Mouse (Mus musculus): Measurements from ENCODE around the gene Dnajc8. TPM values are rescaled to one million over a fixed set of nuclear protein-coding genes. Genes with fewer than 3 reads are reported as not detected.
"Not testable (repeated sequence)": the region's sequence is repeated elsewhere in the genome, so short reads cannot be mapped to it uniquely, and the experiment has no call there.

The Dnajc8 gene
- polyA plus RNA-seq, 2 experiments from 2014 or later, result 293 to 317 TPM

DNA sequence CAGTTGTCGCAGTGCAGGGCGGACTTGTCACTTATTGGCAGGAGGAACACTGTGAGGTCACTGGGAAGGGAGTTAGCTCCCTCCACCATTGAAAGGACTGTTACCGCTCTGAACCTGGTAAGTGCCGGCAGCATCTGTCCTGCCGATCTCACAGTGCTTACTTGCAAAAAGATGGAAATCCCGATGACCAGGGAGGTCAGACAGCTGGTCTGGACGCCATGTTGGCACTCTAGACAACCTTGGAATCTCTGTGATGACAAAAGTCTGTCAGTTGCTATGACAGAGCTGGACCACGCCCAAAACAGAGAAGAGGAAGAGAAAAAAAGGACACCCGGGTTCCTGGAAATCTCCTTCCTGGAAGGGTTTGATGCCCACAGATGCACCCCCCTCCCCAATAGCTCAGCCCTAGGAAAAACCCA, 32.0 kb downstream of the Dnajc8 start:
- no peak for ATAC-seq

DNA sequence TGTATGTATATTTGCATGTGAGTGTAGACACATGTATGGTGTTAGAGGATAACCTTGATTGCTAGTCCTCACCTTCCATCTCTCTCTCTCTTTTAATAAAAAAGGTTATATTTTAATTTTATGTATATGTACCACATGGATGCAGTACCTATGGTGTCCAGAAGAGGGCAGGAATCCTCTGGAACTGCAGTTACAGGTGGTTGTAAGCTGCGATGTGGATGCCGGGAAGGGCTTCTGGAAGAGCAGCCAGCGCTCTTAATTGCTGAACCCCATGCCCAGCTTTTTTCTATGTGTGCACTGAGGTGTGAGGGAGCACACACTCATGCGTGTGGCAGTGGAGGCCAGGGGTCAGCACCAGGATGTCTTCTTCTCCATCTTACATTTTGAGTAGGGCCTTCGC, 33.8 kb downstream of the Dnajc8 start:
- ATAC-seq, result no peak

DNA sequence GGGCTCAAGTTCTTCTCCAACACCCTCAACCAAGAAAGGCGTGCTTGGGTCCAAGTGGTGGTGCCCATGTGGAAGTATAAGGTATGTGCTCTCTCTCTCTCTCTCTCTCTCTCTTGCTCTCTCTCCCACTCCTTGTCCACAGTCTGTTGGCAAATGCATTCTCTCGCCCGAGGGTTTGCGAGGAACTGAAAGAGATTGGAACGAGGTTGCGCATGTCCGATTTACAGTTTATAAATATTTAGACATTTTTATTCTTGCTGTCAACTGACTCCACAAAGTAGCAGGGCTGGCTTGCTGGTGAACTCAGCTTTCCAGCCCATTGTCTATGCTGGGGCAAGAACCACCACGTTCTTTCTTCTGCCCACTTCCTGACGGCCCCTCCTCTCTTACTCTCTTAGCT, 35.8 kb downstream of the Dnajc8 start:
- ATAC-seq, result no peak

DNA sequence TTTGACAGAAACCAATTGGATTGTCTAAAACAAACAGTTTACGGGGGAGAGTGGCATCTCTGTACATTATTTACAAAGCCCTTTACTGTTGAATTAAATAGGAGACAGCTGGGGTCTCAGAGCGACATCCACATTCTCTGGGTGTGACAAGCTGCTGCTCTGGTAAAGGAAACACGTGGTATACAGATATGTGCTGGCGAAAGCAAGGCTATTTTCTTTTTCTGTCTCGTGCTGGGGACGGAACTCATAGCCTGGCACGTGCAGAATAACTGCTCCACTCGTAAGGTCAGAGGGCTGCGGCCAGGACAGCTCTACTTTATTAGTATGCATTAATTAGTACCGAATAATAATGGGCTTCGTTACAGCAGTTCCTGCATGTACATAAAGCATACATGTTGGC, 38.0 kb downstream of the Dnajc8 start:
- ATAC-seq, result no peak

DNA sequence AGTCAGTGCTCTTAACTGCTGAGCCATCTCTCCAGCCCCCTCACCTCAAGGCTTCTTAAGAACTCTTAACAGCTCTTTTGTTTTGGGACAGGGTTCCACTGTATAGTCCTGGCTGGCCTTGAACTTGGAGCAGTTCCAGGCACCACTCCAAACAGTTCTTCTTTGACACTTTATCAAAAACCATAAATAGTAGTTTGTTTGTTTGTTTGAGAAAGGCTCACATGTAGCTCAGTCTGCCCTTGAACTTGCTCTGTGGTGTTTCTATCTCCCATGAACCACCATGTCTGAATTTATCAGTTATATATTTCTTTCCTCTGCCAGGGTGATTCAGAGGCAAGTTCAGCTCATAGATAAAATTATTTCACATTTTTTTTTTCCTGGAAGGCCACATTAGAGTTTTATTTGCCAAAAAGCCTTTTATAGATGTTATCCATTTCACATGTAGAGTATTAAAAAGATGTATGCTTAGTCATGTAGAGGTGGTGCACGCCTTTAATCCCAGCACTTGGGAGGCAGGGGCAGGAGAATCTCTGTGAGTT, 39.5 kb downstream of the Dnajc8 start:
- ATAC-seq, result no peak

DNA sequence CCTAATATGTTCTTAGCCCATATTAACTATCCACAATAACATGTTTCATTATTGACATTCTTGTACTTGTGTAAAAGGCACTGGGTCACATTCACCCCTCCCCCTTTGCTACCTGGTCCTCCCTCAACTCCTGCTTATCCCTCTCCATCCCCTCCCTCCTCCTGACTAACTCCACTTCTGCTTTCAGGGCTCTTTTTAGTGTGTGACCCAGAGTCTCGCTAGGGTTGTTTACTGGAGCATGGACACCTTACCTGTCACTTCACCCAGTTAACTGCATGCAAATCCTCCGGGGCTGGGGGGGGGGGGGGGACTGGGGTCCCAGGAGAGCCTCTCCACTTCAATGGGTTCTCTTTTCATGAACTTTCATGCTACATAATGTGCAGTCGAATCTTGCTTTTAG, 48.4 kb downstream of the Dnajc8 start:
- ATAC-seq, result no peak

DNA sequence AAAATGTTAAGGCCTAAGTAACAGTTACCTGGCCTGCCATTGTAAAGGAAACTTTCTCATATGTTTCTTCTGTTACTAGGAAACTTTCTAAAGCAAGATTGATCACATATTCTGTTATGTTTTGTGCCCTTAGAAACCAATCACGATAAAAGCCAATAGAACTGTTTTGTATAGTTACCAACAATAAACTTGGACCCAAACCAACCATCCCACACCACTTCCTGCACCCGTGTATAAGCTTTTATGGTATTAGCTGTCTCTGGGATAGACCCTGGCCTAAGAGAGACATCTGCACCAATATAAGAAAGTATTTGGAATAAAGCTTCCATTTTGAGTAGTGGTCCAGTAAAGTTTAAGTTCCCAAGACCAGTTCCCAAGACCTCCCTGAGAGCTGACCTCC, 49.6 kb downstream of the Dnajc8 start:
- ATAC-seq, result peak; percentile 25

DNA sequence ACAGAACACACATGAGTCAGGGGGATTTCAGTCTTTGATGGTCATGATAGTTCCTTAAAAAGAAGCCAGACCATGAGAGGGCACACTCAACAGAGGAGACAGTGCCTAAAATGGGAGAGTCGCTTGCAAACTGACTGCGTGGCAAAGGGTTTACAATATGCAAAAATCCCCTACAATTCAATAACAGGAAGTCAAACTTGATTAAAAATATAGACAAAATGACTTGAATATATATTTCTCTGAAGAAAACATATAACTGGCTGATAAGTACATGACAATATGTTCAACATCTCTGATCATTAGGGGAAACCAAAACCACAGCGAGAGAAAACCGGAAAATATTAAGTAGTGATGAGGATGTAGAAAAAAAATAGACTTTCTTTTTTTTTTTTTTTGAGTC, 50.9 kb downstream of the Dnajc8 start:
- peak; percentile 72 for ATAC-seq

DNA sequence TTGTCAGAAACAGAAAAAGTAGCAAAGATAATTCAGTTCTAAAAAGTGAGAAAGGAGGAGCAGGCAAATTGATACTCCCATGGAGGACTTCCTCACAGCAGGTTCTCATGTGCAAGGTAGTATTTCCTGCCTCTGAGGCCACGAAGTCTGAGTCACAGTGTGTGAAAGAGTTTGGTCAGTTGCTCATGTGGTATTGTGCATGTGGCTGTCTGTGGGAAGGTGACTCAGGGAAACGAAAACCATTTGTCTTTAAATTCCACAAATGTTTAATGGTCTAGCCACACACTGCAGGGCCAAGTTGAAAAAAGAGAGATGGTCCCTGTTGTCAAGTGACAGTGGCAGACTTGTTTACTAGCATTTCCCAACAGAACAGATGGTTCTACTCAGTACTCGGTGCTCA, 53.2 kb downstream of the Dnajc8 start:
- ATAC-seq, result peak; percentile 22

DNA sequence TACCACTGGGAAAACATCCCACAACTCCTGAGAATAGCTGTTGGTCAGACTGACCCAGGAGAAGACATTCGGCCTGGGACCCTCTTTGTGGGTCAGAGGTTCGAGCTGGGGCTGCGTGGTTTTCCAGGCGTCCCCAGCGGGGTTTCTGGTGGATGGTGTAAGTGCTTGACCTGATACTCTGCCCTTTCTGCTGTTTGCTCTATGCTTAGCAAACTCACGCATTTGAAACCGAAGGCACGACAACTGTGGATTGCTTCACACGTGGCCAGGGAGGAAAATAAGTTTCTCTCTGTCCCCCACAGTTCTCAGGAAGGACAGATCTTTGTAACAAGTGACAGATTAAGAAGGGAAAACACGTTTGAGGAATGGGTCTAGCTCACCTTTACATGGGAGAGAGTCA, 55.3 kb downstream of the Dnajc8 start:
- ATAC-seq, result no peak

DNA sequence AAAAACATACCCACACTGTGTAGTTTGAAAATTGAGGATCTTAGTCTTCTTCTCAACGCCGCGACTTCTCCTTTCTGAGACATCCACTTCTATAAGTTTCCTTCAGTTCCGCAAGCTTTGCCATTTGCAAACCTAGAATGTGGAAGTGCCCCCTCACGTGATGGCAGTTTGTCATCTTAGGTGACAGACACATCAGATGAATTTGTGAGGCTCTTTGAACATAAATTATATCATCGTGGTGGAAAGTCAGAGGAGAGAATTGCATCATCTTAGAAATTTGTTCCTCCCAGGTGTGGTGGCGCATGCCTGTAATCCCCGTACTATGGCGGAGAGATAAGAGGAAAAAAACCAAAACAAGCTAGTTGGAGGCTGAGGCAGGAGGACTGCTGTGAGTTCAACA, 57.6 kb downstream of the Dnajc8 start:
- ATAC-seq, result no peak

DNA sequence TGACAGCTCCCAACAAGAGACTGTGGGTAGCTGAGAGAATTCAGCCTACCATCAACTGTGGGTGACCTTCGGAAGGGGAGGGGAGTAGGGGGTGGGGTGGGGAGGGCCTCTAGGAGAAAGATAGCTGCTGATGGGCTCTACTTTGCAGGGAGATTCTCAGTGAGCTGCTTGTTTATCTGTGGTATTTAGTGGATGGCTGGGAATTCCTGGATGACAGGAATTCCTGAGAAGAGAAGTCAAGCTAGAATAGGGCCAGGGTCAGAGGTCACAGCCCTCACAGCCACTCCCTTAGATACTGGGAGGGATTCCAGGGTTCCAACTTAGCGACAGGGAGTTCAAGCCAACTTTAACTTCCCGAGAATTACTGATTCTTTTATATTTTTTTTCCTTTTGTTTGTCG, 58.8 kb downstream of the Dnajc8 start:
- ATAC-seq, result no peak

DNA sequence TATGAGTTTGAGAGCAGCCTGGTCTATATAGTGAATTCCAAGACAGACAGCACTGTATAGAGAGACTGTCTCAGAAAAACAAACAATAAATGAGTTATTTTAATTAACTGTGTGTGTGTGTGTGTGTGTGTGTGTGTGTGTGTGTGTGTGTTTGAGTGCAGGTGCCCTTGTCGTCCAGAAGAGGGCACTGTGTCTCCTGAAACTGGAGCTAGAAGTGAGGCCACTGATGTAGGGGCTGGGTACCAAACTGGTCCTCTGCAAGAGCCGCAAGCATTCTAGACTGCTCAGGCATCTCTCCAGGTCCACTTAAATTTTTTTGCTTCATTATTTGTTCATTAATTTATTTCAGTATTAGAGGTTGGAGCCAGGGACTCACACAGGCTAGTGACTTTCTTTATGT, 63.5 kb downstream of the Dnajc8 start:
- ATAC-seq, result no peak

DNA sequence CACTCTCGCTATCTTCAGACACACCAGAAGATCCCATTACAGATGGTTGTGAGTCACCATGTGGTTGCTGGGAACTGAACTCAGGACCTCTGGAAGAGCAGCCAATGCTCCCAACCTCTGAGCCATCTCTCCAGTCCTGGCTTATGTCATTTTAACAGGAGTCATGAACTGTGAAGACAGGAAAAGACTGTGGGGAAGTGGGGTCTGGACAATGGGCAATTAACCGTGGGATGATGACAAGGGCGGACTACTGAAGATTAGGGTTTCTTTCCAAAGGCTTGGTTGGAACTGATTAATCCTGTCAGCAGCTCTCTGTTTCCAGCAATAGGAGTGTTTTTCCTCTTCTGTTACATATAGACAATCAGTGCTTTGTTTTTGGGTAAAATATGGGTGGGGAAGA, 64.4 kb downstream of the Dnajc8 start:
- no peak for ATAC-seq

DNA sequence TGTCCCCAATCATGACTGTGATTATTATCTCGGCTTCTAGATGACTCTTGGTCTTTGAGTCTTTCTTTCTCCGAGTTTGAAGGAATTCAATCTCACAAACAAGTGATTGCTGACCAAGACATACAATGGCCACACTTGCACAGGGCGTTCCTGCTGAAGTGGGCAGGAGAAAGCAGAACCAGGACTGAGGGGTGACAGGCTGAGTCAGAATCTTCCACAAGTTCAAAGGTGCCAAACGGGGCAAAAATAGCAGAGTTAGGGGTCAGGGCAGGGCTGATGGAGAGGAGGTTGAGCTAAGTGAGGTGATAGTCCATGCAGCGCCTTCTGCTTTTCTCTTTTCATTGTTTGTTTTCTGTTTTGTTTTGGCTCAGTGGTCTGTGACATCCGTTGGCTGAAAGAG, 65.1 kb downstream of the Dnajc8 start:
- ATAC-seq, result no peak

DNA sequence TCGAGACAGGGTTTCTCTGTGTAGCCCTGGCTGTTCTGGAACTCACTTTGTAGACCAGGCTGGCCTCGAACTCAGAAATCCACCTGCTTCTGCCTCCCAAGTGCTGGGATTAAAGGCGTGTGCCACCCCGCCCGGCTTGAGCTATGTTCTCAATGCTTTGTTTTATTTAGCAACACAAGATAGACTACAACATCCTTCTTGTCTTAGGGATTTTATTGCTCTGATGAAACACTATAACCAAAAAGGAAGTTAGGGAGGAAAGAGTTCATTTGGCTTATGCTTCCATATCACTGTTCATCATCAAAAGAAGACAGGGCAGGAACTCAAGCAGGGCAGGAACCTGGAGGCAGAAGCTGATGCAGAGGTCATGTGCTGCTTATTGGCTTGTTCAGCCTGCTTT, 65.9 kb downstream of the Dnajc8 start:
- ATAC-seq, result not testable (repeated sequence)

Other genes starting within 250 kb of the Dnajc8 start
- not detected for gene Rab42, start 232.2 kb upstream of the Dnajc8 start, polyA plus RNA-seq (2017; shearing (Covaris generic))
- 10 to 100 TPM; 36.0 to 41.5 TPM for gene Trnau1ap, start 206.0 kb upstream of the Dnajc8 start, polyA plus RNA-seq (2017; shearing (Covaris generic))
- 10 to 100 TPM in 1 of 2 experiments, 1 to 10 TPM in 1; 9.5 to 25.2 TPM for gene Rcc1, start 181.9 kb upstream of the Dnajc8 start, polyA plus RNA-seq (2017; shearing (Covaris generic))
- 1 to 10 TPM; 3.8 to 4.7 TPM for gene Phactr4, start 113.1 kb upstream of the Dnajc8 start, polyA plus RNA-seq (2017; shearing (Covaris generic))
- 10 to 100 TPM; 27.4 to 30.8 TPM for gene Med18, start 71.6 kb upstream of the Dnajc8 start, polyA plus RNA-seq (2017; shearing (Covaris generic))
- gene Sesn2, start 25.0 kb upstream of the Dnajc8 start, polyA plus RNA-seq (2017; shearing (Covaris generic)), result 1 to 10 TPM; 1.7 to 5.4 TPM
- 100 to 1,000 TPM; 222 to 226 TPM for gene Atpif1, start 1.9 kb upstream of the Dnajc8 start, polyA plus RNA-seq (2017; shearing (Covaris generic))
- gene Ptafr, start 28.5 kb downstream of the Dnajc8 start, polyA plus RNA-seq (2017; shearing (Covaris generic)), result under 1 TPM; 0.62 to 0.90 TPM
- 10 to 100 TPM; 23.2 to 23.8 TPM for gene Eya3, start 103.4 kb downstream of the Dnajc8 start, polyA plus RNA-seq (2017; shearing (Covaris generic))
- 1 to 10 TPM; 2.2 to 4.0 TPM for gene Xkr8, start 197.0 kb downstream of the Dnajc8 start, polyA plus RNA-seq (2017; shearing (Covaris generic))
- gene Smpdl3b, start 221.7 kb downstream of the Dnajc8 start, polyA plus RNA-seq (2017; shearing (Covaris generic)), result 1 to 10 TPM; 2.7 to 4.4 TPM
- 10 to 100 TPM; 54.6 to 80.3 TPM for gene Rpa2, start 232.8 kb downstream of the Dnajc8 start, polyA plus RNA-seq (2017; shearing (Covaris generic))